Mouse (Mus musculus): ENCODE measurements around the gene Rasgrf1.
"Not testable (repeated sequence)": the region's sequence is repeated elsewhere in the genome, so short reads cannot be mapped to it uniquely, and the experiment has no call there.

The Rasgrf1 gene

GRCm38 (mm10) chr9:90042906-90043305 is 133.2 kb downstream of the Rasgrf1 start:
- DNase-seq: not testable (repeated sequence)

GRCm38 (mm10) chr9:90045191-90045590 is 135.5 kb downstream of the Rasgrf1 start:
- no peak for DNase-seq

GRCm38 (mm10) chr9:90047937-90048627 is 138.4 kb downstream of the Rasgrf1 start:
- DNase-seq: no peak

GRCm38 (mm10) chr9:90053852-90054251 is 144.1 kb downstream of the Rasgrf1 start, which contains the start of gene Ctsh:
Ctsh (plus strand) TSS chr9:90054152.
- DNase-seq: no peak

- DNase-seq: peak; percentile 83 to 86
Measured at GRCm38 (mm10) chr9:90054371-90055145, 144.8 kb downstream of the Rasgrf1 start.

- DNase-seq: no peak
Measured at GRCm38 (mm10) chr9:90055409-90055808, 145.7 kb downstream of the Rasgrf1 start.

GRCm38 (mm10) chr9:90055911-90056310 is 146.2 kb downstream of the Rasgrf1 start:
- no peak for DNase-seq

- no peak for DNase-seq
Measured at GRCm38 (mm10) chr9:90056716-90057115, 147.0 kb downstream of the Rasgrf1 start.

- no peak for DNase-seq
Measured at GRCm38 (mm10) chr9:90059828-90060573, 150.3 kb downstream of the Rasgrf1 start.

- DNase-seq: no peak
Measured at GRCm38 (mm10) chr9:90060574-90060875, 150.8 kb downstream of the Rasgrf1 start.

- not testable (repeated sequence) for DNase-seq
Measured at GRCm38 (mm10) chr9:90060932-90061331, 151.2 kb downstream of the Rasgrf1 start.

- DNase-seq: no peak
Measured at GRCm38 (mm10) chr9:90067341-90067740, 157.6 kb downstream of the Rasgrf1 start.

GRCm38 (mm10) chr9:90068786-90069185 is 159.1 kb downstream of the Rasgrf1 start:
- DNase-seq: no peak

- peak; percentile 16 to 38 for DNase-seq
Measured at GRCm38 (mm10) chr9:90069485-90069884, 159.8 kb downstream of the Rasgrf1 start.

- no peak for DNase-seq
Measured at GRCm38 (mm10) chr9:90070174-90070573, 160.5 kb downstream of the Rasgrf1 start.

GRCm38 (mm10) chr9:90075336-90075735 is 165.6 kb downstream of the Rasgrf1 start:
- DNase-seq: no peak

GRCm38 (mm10) chr9:90076131-90076530 is 166.4 kb downstream of the Rasgrf1 start:
- DNase-seq: no peak
